Mouse (Mus musculus): ENCODE data around the gene Slc39a3.

DNA sequence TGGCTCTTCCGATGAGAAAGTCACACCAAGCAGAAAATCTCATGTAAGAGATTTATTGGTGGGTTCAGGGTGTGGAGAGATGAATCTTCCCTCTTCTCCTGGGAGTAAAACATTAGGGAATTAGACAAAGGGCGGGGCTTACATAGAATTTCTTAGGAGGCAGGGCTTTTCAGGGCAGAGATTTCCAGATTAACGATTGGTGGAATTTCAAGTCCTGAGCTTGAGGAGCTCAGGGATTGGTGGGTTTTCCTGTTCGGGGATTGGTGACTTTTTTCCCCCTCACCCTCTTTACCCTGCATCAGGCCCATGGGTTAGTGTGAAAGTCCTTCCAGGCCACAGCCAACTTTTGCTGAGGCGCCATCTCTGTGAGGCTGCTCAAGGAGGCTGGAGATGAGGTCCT is 31.5 kb upstream of the Slc39a3 start:
- TF ChIP-seq POLR2A (IDR thresholded peaks at IDR 0.05; ENCODE audit: low read depth, low read length) (no peak), CTCF (IDR thresholded peaks at IDR 0.05; ENCODE audit: extremely low read depth, insufficient read depth, insufficient read length, insufficient replicate concordance) (no peak)
